13 mouse cellular contexts compared by ENCODE assay signal in genomic region chr2:64887098-64887757, GRCm38 (mm10).
A peak's percentile ranks its signal among the peaks of the same experiment; 100 is the strongest.
DNase-seq lines count a peak whose midpoint lies in the region; ATAC-seq and TF ChIP-seq lines count a peak whose summit lies in the region.
"Had no signal": no experiment of that assay in that cellular context is flagged by ENCODE, and none has a peak within 500 bp of the region (broad histone marks: within the 10 kb centered on the region; RNA-seq: fewer than 3 reads in every experiment).

No protein-coding gene starts in this region.

- H3K4me2 ChIP-seq in heart, embryonic 12.5 days = peak overlapping the region; percentile 34; the same call in 1 of the 2 replicates
- no peak overlapping the region for H3K4me2 ChIP-seq in forebrain, embryonic 13.5 days
- H3K4me2 ChIP-seq in midbrain, embryonic 15.5 days = 0 out of 2 replicates have a peak overlapping the region, but pooled peaks have one; percentile 1
- H3K4me2 ChIP-seq: neural tube, embryonic 13.5 days had no signal

- no peak for TF ChIP-seq CTCF in cortical plate, adult 2 months (IDR thresholded peaks at IDR 0.05; ENCODE audit: extremely low read depth, insufficient read depth, low read length)

- H3K4me3 ChIP-seq in heart, embryonic 12.5 days = no peak overlapping the region
- H3K4me3 ChIP-seq in cortical plate, adult 2 months (ENCODE audit: insufficient read depth, low read length) = no peak overlapping the region
- no peak overlapping the region for H3K4me3 ChIP-seq in forebrain, embryonic 13.5 days
- H3K4me3 ChIP-seq in midbrain, embryonic 15.5 days = no peak overlapping the region
- H3K4me3 ChIP-seq: neural tube, embryonic 13.5 days had no signal

- H3K27me3 ChIP-seq in heart, embryonic 12.5 days (replicated peaks) = no peaks in the 10 kb centered on the region
- no peaks in the 10 kb centered on the region for H3K27me3 ChIP-seq in forebrain, embryonic 13.5 days
- H3K27me3 ChIP-seq in midbrain, embryonic 15.5 days (replicated peaks) = no peaks in the 10 kb centered on the region
- H3K27me3 ChIP-seq: neural tube, embryonic 13.5 days had no signal

- H3K27ac ChIP-seq in heart, embryonic 12.5 days (ENCODE audit: poor library complexity, severe bottlenecking) = no peak overlapping the region; the same call in 1 of the 2 replicates
- H3K27ac ChIP-seq in cortical plate, adult 2 months (ENCODE audit: insufficient read depth, low read length) = peak overlapping the region; percentile 22; the same call in 1 of the 2 replicates
- H3K27ac ChIP-seq in forebrain, embryonic 13.5 days = no peak overlapping the region
- no peak overlapping the region; the same call in 1 of the 2 replicates for H3K27ac ChIP-seq in midbrain, embryonic 15.5 days
- H3K27ac ChIP-seq: neural tube, embryonic 13.5 days had no signal

- H3K9me3 ChIP-seq in heart, embryonic 12.5 days (replicated peaks) = no peaks in the 10 kb centered on the region
- no peaks in the 10 kb centered on the region for H3K9me3 ChIP-seq in forebrain, embryonic 13.5 days (replicated peaks)
- H3K9me3 ChIP-seq in midbrain, embryonic 15.5 days = no peaks in the 10 kb centered on the region
- H3K9me3 ChIP-seq: neural tube, embryonic 13.5 days had no signal

- WGBS in heart, embryonic 12.5 days = 29% methylated on average over 6 of the region's 6 CpGs
- 19% methylated on average over 6 of the region's 6 CpGs for WGBS in forebrain, embryonic 13.5 days
- 12% methylated on average over 6 of the region's 6 CpGs for WGBS in midbrain, embryonic 15.5 days

- DNase-seq in heart, postnatal 4 days = no peak
- no peak for DNase-seq in spleen, postnatal 36 days (ENCODE audit: low spot score in 2 of 2)
- no peak for DNase-seq in frontal cortex, adult 2 months (ENCODE audit: extremely low spot score in 1 of 2, low spot score in 1 of 2)
- DNase-seq in gastrocnemius, postnatal 4 days (ENCODE audit: low spot score in 2 of 2) = no peak
- DNase-seq: cerebellum, postnatal 14 days; kidney, adult 11 months; liver, postnatal 0 days; thymus, postnatal 4 days had no signal

- H3K36me3 ChIP-seq in heart, embryonic 12.5 days = no peaks in the 10 kb centered on the region
- H3K36me3 ChIP-seq in forebrain, embryonic 13.5 days (ENCODE audit: poor library complexity, severe bottlenecking) = no peaks in the 10 kb centered on the region
- no peaks in the 10 kb centered on the region for H3K36me3 ChIP-seq in midbrain, embryonic 15.5 days (replicated peaks)
- H3K36me3 ChIP-seq: neural tube, embryonic 13.5 days had no signal

- no peak for ATAC-seq in heart, embryonic 12.5 days (ENCODE audit: insufficient number of reproducible peaks, low FRiP score)
- ATAC-seq in forebrain, embryonic 13.5 days = peak; percentile 61; the same call in 1 of the 2 replicates
- ATAC-seq in midbrain, embryonic 15.5 days (replicated peaks) = peak; percentile 88
- ATAC-seq: liver, postnatal 0 days had no signal

- no peak for TF ChIP-seq POLR2A in cortical plate, adult 2 months (IDR thresholded peaks at IDR 0.05; ENCODE audit: extremely low read depth, insufficient read depth, low read length)

- no peak overlapping the region for H3K9ac ChIP-seq in heart, embryonic 12.5 days
- H3K9ac ChIP-seq in forebrain, embryonic 13.5 days = no peak overlapping the region
- H3K9ac ChIP-seq in midbrain, embryonic 15.5 days = no peak overlapping the region
- H3K9ac ChIP-seq: liver, postnatal 0 days; neural tube, embryonic 13.5 days had no signal

- H3K4me1 ChIP-seq in heart, embryonic 12.5 days (replicated peaks) = peaks cover 7% of the 10 kb centered on the region; the same call in 1 of the 2 replicates
- no peaks in the 10 kb centered on the region for H3K4me1 ChIP-seq in cortical plate, adult 2 months (ENCODE audit: control insufficient read depth, insufficient read depth, low read length)
- peaks cover 17% of the 10 kb centered on the region for H3K4me1 ChIP-seq in forebrain, embryonic 13.5 days
- H3K4me1 ChIP-seq in midbrain, embryonic 15.5 days = peaks cover 23% of the 10 kb centered on the region
